Mouse (Mus musculus) hindlimb bud, embryonic 11.5 days (tissue): ENCODE data around the gene Irgm1.
"Not testable (repeated sequence)": the region's sequence is repeated elsewhere in the genome, so short reads cannot be mapped to it uniquely, and the experiment has no call there.

Source experiments
- DNase-seq: peaks from one replicate; pipeline ENCODE4 v3.0.0-alpha.2; 2012; ENCODE audit warnings: low read depth, low spot score; ENCODE audit errors: extremely low spot score

Gene Irgm1

GRCm38 (mm10) chr11:48833731-48834639, 37.5 kb downstream of the Irgm1 start:
- peak; percentile 89 for DNase-seq

- DNase-seq: no peak
Measured at GRCm38 (mm10) chr11:48833078-48833730, 38.3 kb downstream of the Irgm1 start.

- no peak for DNase-seq
Measured at GRCm38 (mm10) chr11:48831273-48831672, 40.2 kb downstream of the Irgm1 start.

- DNase-seq: no peak
Measured at GRCm38 (mm10) chr11:48830279-48830678, 41.2 kb downstream of the Irgm1 start.

- no peak for DNase-seq
Measured at GRCm38 (mm10) chr11:48827926-48828325, 43.6 kb downstream of the Irgm1 start.

- DNase-seq: no peak
Measured at GRCm38 (mm10) chr11:48826752-48827096, 44.8 kb downstream of the Irgm1 start.

GRCm38 (mm10) chr11:48825979-48826751, 45.3 kb downstream of the Irgm1 start, which contains the start of the genes Trim7 and Gm12184:
TSS of gene Trim7 (plus strand) at chr11:48826140.
TSS of gene Gm12184 (minus strand) at chr11:48826655.
- not testable (repeated sequence) for DNase-seq

GRCm38 (mm10) chr11:48824311-48824830, 47.1 kb downstream of the Irgm1 start:
- DNase-seq: no peak

- DNase-seq: peak; percentile 97
Measured at GRCm38 (mm10) chr11:48823536-48823972, 47.9 kb downstream of the Irgm1 start.

- DNase-seq: no peak
Measured at GRCm38 (mm10) chr11:48822768-48823512, 48.5 kb downstream of the Irgm1 start.

GRCm38 (mm10) chr11:48821299-48821698, 50.2 kb downstream of the Irgm1 start:
- not testable (repeated sequence) for DNase-seq

GRCm38 (mm10) chr11:48820308-48820674, 51.2 kb downstream of the Irgm1 start:
- DNase-seq: no peak

- no peak for DNase-seq
Measured at GRCm38 (mm10) chr11:48819614-48820307, 51.7 kb downstream of the Irgm1 start.

- DNase-seq: peak; percentile 100
Measured at GRCm38 (mm10) chr11:48818346-48818745, 53.1 kb downstream of the Irgm1 start.

- DNase-seq: no peak
Measured at GRCm38 (mm10) chr11:48817794-48818193, 53.7 kb downstream of the Irgm1 start.

- DNase-seq: peak; percentile 89
Measured at GRCm38 (mm10) chr11:48816800-48817665, 54.5 kb downstream of the Irgm1 start, which contains the start of gene Trim41. TSS of gene Trim41 (minus strand) at chr11:48817353.

- DNase-seq: no peak
Measured at GRCm38 (mm10) chr11:48816281-48816781, 55.2 kb downstream of the Irgm1 start.

- no peak for DNase-seq
Measured at GRCm38 (mm10) chr11:48815851-48816250, 55.6 kb downstream of the Irgm1 start.
